Mouse (Mus musculus) CH12.LX (cell line): Measurements from ENCODE around the gene Zc2hc1b.

Source experiments
- CHD1 ChIP-seq: IDR thresholded peaks from 2 replicates; pipeline ENCODE4 v1.6.1; 2012; ENCODE audit warnings: low read depth, low read length, improper control_type of control experiment, inconsistent platforms
- CTCF ChIP-seq, 2 experiments: IDR thresholded peaks in 1 of 2; conservative IDR thresholded peaks in 1 of 2; 2 replicates each; pipeline ENCODE4 v1.5.1; 2011 to 2012; ENCODE audit warnings: low read depth in 2 of 2, low read length in 2 of 2, improper control_type of control experiment in 1 of 2, inconsistent platforms in 1 of 2, mild to moderate bottlenecking in 1 of 2, moderate library complexity in 1 of 2
- EP300 ChIP-seq: IDR thresholded peaks from 2 replicates; pipeline ENCODE4 v1.6.1; 2011; ENCODE audit warnings: low read length, improper control_type of control experiment
- JUND ChIP-seq: conservative IDR thresholded peaks from 2 replicates; pipeline ENCODE4 v1.6.1; 2011; ENCODE audit warnings: low read depth, low read length, improper control_type of control experiment
- MAX ChIP-seq: IDR thresholded peaks from 2 replicates; pipeline ENCODE4 v1.6.1; 2011; ENCODE audit warnings: low read length, improper control_type of control experiment
- MAZ ChIP-seq: IDR thresholded peaks from 2 replicates; pipeline ENCODE4 v1.6.1; 2012; ENCODE audit warnings: low read depth, mild to moderate bottlenecking, inconsistent platforms, low read length, improper control_type of control experiment, moderate library complexity
- MXI1 ChIP-seq: IDR thresholded peaks from 2 replicates; pipeline ENCODE4 v1.6.1; 2011; ENCODE audit warnings: mild to moderate bottlenecking, low read depth, low read length, improper control_type of control experiment
- PAX5 ChIP-seq: IDR thresholded peaks from 2 replicates; pipeline ENCODE4 v1.6.1; 2012; ENCODE audit warnings: low read length, inconsistent platforms, mixed read lengths
- POLR2AphosphoS2 ChIP-seq: IDR thresholded peaks from 2 replicates; pipeline ENCODE4 v1.6.1; 2011; ENCODE audit warnings: low read depth, low read length, improper control_type of control experiment
- SMC3 ChIP-seq: IDR thresholded peaks from 2 replicates; pipeline ENCODE4 v1.6.1; 2011; ENCODE audit warnings: low read depth, low read length, improper control_type of control experiment
- UBTF ChIP-seq: IDR thresholded peaks from 2 replicates; pipeline ENCODE4 v1.6.1; 2012; ENCODE audit warnings: low read depth, mild to moderate bottlenecking, inconsistent platforms, low read length, improper control_type of control experiment, moderate library complexity
- ZC3H11A ChIP-seq: IDR thresholded peaks from 2 replicates; pipeline ENCODE4 v1.6.1; 2012; ENCODE audit warnings: low read depth, mild to moderate bottlenecking, inconsistent platforms, low read length, improper control_type of control experiment
- ZMIZ1 ChIP-seq: IDR thresholded peaks from 2 replicates; pipeline ENCODE4 v1.6.1; 2012; ENCODE audit warnings: low read depth, mild to moderate bottlenecking, inconsistent platforms, low read length, improper control_type of control experiment
- ZNF384 ChIP-seq: IDR thresholded peaks from 2 replicates; pipeline ENCODE4 v1.6.1; 2012; ENCODE audit warnings: low read depth, low read length, improper control_type of control experiment, inconsistent platforms

DNA sequence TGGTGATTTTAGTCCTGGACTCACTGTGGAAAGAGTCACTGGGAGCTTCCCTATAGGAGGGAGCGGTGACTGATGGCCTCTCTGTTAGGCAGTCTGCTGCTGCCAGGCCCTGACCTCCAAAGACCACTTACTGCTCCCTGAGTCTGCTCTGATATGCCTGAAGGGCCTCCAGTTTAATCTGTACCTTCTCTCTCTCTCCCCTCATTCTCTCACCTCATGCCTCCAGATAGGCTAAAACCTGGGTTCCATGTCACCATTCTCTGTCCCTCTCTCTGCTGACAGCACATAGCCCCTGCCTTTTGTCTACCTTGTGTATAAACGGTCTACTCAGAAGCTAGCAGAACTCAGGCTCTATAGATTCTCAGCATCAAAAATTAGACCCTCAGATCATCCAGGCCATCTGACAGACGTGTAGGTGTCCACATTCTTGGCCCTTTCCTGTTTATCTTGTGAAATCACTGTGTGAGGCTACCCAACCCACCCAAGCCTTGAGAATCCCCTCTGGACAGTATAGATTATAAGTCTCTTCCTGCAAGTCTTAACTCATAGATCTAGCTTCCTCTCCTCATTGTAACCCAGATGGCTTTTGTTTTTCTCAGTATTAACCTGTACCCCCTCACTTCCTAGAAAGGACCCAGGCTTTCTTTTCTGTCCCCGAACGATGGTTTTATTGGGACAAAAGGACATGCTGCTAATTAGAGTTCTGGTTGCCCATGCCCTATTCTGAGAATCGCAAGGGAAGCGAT is 59.6 kb downstream of the Zc2hc1b start:
- TF ChIP-seq SMC3: no peak
- no peak for TF ChIP-seq CTCF (conservative IDR thresholded peaks at IDR 0.05 in 1 of 2, IDR thresholded peaks at IDR 0.05 in 1 of 2; ENCODE audit: low read depth in 2 of 2, low read length in 2 of 2)
- TF ChIP-seq ZNF384: no peak
- no peak for TF ChIP-seq ZMIZ1
- no peak for TF ChIP-seq UBTF
- TF ChIP-seq PAX5: no peak
- TF ChIP-seq POLR2AphosphoS2: no peak
- TF ChIP-seq MAZ: no peak
- no peak for TF ChIP-seq ZC3H11A
- TF ChIP-seq JUND: no peak
- no peak for TF ChIP-seq EP300
- TF ChIP-seq MAX: no peak
- no peak for TF ChIP-seq MXI1
- no peak for TF ChIP-seq CHD1
